Mouse (Mus musculus) lung, postnatal 36 days (tissue): ENCODE measurements at regions not wholly inside any gene's neighbourhood (a gene's known extent, or its start where the extent isn't known, plus 50 kb on each side); places are given as distances from the start of the nearest gene placed in this dataset.

Experiments
- DNase-seq: peaks from one replicate; pipeline ENCODE4 v3.0.0; 2022; ENCODE audit warnings: mixed read lengths

DNA sequence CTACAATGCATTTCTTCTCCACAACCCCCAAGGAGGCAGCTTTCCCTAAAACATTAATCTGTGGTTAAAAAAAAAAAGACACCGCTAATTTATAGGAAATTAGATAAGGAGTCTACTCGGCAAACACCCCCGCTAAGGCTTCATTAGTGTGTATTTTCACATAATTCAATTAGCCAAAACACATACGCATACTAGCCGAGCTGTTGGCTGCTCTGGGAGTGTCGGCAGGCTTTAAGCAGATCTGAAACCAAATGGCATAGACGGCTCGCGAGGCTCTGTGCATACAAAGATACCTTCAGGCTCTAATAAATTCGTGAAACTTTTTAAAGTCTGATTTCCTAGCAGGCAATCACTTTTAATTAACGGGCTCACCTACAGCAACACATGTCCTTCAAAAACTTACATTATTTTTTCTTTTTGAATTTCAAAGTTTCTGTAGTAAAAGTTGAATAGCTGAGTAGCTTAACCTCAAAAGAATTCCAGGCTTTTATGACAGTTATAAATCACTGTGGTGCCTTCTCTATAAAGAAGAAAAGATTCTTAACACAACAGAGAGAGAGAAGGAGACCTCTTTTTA is 68.0 kb upstream of the Smyd2 start:
- no peak for DNase-seq

- no peak for DNase-seq
Measured at GRCm38 (mm10) chr1:189989376-189989775, 67.2 kb upstream of the Smyd2 start.

- no peak for DNase-seq
Measured at GRCm38 (mm10) chr1:189988864-189989263, 66.7 kb upstream of the Smyd2 start.

DNA sequence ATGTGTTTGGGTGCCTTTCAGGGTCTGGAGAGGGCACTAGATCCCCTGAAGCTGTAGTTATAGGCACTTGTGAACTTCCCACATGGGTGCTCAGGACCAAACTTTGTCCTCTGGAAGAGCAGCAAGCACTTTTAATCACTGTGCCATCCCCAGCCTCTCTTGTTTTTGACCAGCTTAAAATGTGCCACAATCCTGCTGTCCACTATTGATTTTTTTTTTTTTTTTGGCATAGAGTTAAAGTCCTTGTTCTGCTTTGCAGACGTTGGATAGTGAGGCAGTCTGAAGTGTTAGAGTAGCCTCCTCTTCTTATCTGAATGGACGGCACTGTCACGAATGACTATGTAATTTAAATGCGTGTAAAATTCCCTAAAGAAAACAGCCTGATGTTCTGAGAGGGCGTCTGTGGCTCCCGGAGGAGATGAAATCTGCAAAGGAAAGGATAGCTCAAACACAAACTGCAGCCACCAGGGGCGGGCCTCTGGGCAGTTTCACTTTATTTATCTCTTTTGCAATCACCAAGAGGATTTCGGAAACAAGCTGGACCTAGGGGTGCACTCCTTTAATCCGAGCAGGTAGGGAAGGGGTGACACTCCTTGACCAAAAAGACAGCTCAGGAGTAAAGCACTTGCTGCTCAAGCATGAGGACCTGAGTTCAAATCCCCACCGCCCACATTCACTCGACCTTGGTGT is 63.5 kb upstream of the Smyd2 start:
- DNase-seq = no peak

DNA sequence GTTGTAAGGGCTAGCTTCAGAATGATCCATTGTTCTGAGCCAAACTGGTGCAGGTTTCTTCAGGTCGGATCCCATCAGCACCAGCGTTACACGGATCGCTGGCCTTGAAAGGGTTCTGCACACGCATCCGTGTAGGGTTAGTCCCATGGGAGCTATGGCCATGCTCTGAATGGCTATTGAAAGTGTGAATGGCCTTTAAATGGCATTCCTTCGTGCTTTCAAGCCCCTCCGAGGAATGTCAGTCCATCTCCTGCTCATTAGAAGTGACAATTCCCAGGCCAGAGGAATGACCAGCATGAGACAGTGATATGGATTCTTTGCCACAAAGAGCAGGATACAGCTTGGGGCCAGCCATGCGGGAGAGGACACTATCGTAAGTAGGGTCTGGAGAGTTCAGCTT is 56.1 kb upstream of the Smyd2 start:
- no peak for DNase-seq

DNA sequence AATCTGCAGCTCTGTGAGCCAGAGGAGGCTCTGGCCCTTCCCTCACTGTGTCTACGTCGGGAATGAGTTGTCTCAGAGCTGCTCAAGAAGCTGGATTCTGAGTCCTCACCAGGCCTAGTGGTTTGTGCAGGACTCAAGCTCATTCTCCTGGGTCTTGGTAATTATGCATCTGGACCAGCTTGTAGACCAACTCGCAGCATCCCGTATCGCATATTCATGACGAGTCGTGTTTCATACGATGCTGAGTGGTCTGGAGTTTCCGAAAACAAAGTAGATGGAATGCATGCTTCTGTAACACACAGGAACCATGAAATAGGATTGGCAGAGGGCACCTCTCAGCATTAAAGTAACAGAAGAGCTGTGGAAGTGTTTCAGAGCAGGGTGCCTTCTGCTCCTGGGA is 53.5 kb upstream of the Smyd2 start:
- DNase-seq = no peak

DNA sequence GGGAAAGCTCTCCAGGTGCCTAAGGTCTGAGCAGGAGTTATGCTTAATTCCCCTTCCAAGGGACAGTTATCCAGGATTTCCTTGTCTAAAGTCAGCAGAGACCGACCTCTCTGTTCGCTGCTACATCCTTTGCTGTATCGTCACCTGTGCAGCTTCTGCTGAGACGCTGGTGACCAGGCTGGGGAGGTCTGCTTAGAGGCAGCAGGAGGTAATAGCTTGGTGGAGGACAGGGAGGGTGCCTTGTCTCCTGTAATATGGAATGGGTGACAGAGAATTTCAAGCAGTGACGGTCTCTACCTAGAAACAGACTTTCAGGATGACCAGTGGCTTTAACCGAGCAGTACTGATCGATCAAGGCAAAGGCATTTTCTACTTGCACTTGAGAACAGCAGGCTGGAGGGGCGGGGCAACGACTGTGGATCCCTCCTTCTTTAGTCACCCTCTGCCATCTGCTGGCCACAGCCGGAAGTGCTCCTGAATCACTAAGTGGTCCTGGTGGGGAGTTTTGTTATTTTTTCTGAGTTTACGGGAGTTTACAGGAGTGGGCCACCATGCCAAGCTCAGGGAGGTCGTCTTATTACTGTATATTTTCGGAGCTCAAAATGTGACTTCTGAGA is 50.7 kb upstream of the Smyd2 start:
- DNase-seq = peak; percentile 93
